Mouse (Mus musculus) lung, adult 2 months (tissue): ENCODE results near the gene Aup1. TPM values are rescaled to one million over a fixed set of nuclear protein-coding genes. Genes with fewer than 3 reads are reported as not detected.

Experiments used
- DNase-seq: peaks from one replicate; pipeline ENCODE4 v3.0.0; 2022
- H3K4me1 ChIP-seq: fragments of 200-500 bp; 2 replicates; pipeline ENCODE4 v1.6.1; 2011; ENCODE audit warnings: low read length; ENCODE audit not compliant: control insufficient read depth, insufficient read depth
- H3K4me3 ChIP-seq: fragments of 200-500 bp; replicated peaks from 2 replicates; pipeline ENCODE3; 2011; ENCODE audit warnings: low read depth, mild to moderate bottlenecking, control low read depth, low read length; ENCODE audit errors: extremely low read depth
- CTCF ChIP-seq: fragments of 200-500 bp; IDR thresholded peaks from 2 replicates; pipeline ENCODE4 v1.5.1; 2011; ENCODE audit warnings: mild to moderate bottlenecking, low read length, control low read depth; ENCODE audit not compliant: insufficient read depth
- POLR2A ChIP-seq: fragments of 200-500 bp; IDR thresholded peaks from 2 replicates; pipeline ENCODE4 v1.6.1; 2011; ENCODE audit warnings: low read depth, mild to moderate bottlenecking, control low read depth, low read length, borderline replicate concordance; ENCODE audit errors: extremely low read depth
- WGBS: fragments of 180-500 bp; shearing (Covaris S2); methylation state at CpG from one replicate; pipeline ENCODE4 v1.1.7; 2018; 5-methylcytosine and 5-hydroxymethylcytosine counted together
- polyA plus RNA-seq: library from polyadenylated mRNA; depleted of rRNA; stranded (reverse); fragments of >200 nt; gene quantifications from 2 replicates; pipeline ENCODE4 v1.2.3, GENCODE M21; 2012

The Aup1 gene
- polyA plus RNA-seq, 1 experiment, result 389 TPM

DNA sequence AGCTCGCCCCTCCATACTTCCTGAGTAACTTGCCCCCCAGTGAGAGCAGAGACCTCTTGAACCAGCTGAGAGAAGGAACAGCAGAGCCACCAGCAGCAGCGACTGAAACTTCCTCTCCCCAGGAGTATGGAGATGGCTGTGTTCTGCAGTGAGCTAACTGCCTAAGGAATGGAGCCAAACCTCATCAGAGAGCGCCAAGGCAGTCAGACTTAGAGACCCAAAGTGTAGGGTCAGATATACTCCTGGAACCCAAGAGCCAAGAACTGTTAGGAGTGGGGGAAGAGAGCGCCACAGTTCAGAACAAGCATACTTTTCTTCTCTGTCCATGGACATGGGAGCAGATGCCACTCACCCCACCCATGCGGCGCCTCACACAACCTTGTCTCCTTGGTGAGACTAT is 12.1 kb downstream of the Aup1 start:
- peaks cover 12% of the 10 kb centered on the region; the same call in 1 of the 2 replicates for H3K4me1 ChIP-seq
- no peak for TF ChIP-seq POLR2A
- no peak for TF ChIP-seq CTCF
- no peak overlapping the region for H3K4me3 ChIP-seq
- DNase-seq, result no peak
- WGBS, result 44% methylated on average over 6 of the region's 6 CpGs

DNA sequence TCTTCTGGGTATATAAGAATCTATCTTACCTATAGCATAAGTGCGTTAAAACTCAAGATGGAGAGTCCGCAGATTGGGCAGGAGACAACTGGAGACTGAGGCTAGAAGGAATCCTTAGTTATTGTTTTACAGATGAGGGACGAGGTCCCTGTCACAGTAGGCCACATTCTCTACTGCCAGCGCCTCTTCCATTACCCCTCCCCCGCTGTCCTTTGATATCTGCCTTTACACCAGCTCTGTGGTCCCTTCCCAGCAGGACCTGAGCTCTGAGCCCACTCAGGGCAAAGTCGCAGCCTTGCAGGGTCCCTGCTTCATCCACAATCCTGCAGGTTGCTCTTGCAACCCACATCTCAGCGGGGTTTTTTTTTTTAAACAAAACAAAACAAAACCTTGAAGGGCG is 13.9 kb downstream of the Aup1 start:
- 32% methylated on average over 8 of the region's 8 CpGs for WGBS
- no peak for TF ChIP-seq POLR2A
- TF ChIP-seq CTCF, result no peak
- Histone ChIP-seq H3K4me3 (no peak overlapping the region), H3K4me1 (peaks cover 12% of the 10 kb centered on the region; the same call in 1 of the 2 replicates)
- DNase-seq, result no peak

DNA sequence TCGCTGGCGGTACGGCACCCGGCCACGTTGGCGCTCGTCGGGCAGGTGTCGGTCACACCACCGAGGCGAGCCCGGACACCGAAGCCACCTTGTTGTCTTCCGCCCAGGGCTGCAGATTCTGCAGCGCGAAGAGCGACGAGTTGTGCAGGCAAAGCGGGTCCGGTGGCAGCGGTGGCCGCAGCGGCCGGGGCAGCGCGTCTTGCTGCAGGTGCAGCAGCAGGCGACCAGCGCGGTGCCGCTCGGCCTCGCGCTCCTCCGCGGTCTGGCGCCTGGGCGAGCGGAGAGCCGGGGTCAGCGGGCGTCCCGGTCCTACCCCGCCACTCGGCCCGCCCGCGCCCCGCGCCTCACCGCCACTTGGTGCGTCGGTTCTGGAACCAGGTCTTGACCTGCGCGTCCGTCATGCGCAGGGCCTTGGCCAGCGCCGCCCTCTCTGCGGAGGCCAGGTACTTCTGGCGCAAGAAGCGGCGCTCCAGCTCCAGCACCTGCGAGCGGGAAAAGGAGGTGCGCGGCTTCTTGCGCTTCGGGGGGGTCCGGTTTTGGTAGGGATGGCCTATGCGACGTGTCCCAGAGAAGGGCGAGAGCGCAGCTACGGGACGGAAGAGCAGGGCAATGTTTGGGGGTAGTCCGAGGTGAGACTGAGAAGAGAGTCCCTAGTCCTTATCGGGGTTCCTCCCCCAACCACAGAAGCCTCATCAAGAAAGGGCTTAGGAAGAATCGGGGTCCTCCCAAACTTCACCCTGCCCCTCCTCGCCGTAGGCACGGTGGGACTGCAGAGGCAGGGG is 14.6 kb downstream of the Aup1 start:
- peak; percentile 45 for DNase-seq
- 2% methylated on average over 81 of the region's 81 CpGs for WGBS
- no peak overlapping the region for H3K4me3 ChIP-seq
- H3K4me1 ChIP-seq, result peaks cover 12% of the 10 kb centered on the region; the same call in 1 of the 2 replicates
- TF ChIP-seq CTCF, result no peak
- no peak for TF ChIP-seq POLR2A

DNA sequence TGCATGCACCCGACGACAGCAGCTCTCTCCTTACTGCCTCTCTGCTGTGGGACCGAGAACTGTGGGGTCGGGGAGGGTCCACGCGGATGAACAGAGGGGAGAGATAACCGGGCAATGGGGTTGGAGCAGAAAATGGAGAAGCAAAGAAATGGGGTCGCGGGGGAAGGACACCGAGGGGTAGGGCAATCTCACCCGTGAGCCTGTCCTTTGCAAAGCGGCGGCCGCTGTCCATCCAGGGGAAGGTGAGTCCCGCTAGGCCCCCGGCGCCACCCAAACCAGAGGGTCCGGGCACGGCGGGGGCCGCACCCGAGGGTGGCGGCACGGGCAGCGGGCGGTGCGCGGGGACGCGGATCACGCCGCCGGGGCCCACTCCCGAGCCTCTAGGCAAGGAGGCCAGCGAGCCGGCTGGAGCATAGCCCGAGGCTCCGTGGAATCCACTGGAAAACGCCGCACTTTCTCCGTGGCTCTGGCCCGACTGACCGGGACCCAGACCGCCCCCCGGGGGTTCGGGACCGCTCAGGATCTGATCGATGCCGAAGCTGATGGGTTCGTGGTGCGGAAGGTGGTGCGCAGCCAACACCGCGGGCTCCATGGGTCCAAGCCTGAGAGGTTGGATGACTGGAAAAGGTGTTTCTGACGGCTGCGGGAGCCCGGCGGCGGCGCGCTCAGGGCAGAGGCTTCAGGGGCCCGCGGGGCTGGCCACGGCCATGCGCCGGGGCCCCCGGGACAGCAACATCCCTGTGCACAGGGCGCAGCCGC is 15.3 kb downstream of the Aup1 start:
- TF ChIP-seq CTCF (no peak), POLR2A (no peak)
- Histone ChIP-seq H3K4me1 (peaks cover 12% of the 10 kb centered on the region; the same call in 1 of the 2 replicates), H3K4me3 (no peak overlapping the region)
- 3% methylated on average over 68 of the region's 69 CpGs for WGBS
- peak; percentile 30 for DNase-seq

DNA sequence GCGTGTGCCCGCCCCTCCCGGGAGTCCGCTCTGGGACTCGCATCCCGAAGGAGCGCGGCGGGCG is 15.8 kb downstream of the Aup1 start, which contains the start of gene Tlx2:
Gene Tlx2 (minus strand): TSS at position 47 of the 64 bp plus-strand sequence.
- TF ChIP-seq POLR2A, result no peak
- 0% methylated on average over 10 of the region's 10 CpGs for WGBS
- H3K4me1 ChIP-seq, result peaks cover 12% of the 10 kb centered on the region; the same call in 1 of the 2 replicates
- H3K4me3 ChIP-seq, result no peak within 1 kb of the TSS
- DNase-seq, result no peak

DNA sequence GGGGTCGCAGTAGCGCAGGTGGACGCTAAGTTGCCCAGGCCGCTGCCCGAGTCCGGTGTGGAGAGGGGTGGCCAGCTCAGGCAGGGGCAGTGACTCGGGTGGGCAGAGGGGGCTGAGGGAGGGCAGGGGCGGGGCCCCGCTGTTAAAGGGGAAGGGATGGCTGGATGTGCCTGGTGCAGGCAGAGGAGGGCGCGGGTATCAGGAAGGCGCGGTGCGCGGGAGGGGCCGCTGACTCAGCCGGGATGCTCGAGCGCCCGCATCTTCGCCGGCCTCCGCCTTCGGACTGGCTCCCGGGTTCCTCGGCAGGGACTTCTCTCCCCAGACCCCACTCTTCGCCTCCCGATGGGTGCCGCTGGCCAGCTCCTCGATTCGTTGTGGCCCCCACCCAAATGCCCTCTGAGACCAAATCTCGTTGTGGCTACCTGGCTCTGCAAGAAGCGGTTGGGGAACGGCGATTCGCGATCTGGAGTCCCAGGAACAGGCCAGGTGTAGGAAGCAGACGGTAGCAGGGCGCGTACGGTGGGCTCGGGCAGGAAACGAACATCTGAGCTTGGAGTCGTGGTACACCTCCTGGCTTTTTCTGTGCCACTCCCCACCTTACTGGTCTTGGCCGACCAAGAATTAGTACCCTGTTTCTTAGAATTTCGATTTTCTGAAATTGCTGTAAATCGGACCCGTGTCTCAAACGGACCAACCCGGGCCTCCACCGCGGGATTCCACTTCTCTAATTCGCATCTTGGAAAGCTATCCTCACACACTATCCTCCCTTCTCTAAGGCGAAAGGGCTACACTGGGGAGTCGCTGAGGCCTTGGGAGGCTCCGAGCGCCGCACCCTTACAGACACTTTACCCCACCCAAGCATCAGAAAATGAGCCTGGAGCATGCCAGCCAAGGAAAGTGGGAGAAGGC is 16.2 kb downstream of the Aup1 start:
- 3% methylated on average over 58 of the region's 58 CpGs for WGBS
- DNase-seq, result peak; percentile 47
- no peak overlapping the region for H3K4me3 ChIP-seq
- no peak for TF ChIP-seq POLR2A
- no peak for TF ChIP-seq CTCF
- H3K4me1 ChIP-seq, result peaks cover 12% of the 10 kb centered on the region; the same call in 1 of the 2 replicates

DNA sequence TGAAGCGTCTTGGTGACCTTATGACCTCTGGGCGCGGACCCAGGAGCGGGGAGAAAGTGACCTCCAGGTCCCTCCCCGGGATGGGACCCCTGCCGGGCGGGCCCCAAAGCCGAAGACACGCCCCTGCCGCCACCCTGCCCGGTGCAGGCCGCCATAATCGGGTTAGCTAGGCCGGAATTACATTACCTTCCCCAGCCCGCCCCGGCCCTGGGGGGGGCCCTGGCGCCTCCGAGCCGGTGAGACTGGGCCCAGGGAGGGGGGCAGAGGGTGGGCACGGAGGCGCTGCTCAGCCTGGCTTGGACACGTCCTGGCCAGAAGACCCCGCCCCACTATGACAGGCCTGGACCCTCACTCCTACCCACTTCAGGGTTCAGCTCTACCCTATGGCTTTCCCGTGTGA is 16.9 kb downstream of the Aup1 start:
- DNase-seq, result no peak
- peaks cover 12% of the 10 kb centered on the region; the same call in 1 of the 2 replicates for H3K4me1 ChIP-seq
- TF ChIP-seq CTCF (no peak), POLR2A (no peak)
- H3K4me3 ChIP-seq, result no peak overlapping the region
- 4% methylated on average over 24 of the region's 24 CpGs for WGBS

DNA sequence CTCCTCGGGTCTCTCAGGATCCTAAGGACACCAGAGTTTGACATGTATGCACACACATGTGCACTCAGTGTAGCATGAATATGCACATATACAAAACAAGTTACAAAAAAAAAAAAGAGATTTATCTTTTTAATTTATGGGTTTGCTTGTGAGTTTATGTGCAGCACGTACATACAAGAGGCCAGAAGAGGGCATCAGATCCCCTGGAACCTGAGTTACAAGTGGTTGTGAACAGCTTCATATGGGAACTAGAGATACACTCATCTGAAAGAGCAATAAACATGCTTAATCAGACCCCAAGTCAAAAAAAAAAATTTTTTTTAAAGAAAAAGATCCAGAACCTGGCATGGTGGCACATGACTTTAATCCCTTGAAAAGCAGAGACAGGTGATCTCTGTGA is 20.7 kb downstream of the Aup1 start:
- Histone ChIP-seq H3K4me1 (peaks cover 10% of the 10 kb centered on the region), H3K4me3 (no peak overlapping the region)
- TF ChIP-seq CTCF, result 0 out of 2 replicates have a peak, but pooled peaks have one; percentile 1
- TF ChIP-seq POLR2A, result no peak
- 13% methylated on average over 2 of the region's 2 CpGs for WGBS
- no peak for DNase-seq

- no peak for TF ChIP-seq POLR2A
- no peak for TF ChIP-seq CTCF
- peaks cover 6% of the 10 kb centered on the region for H3K4me1 ChIP-seq
- H3K4me3 ChIP-seq, result peak within 1 kb of the TSS; percentile 87
- WGBS, result under 1% methylated on average over 54 of the region's 54 CpGs
- peak; percentile 69 for DNase-seq
Measured at GRCm38 (mm10) chr6:83077630-83078323, 23.5 kb downstream of the Aup1 start, which contains the start of gene Pcgf1. Gene Pcgf1 (plus strand): TSS chr6:83077869.
